Mouse (Mus musculus) cerebellum, adult 2 months (tissue): Measurements from ENCODE around the gene Oprl1.

Source experiments
- CTCF ChIP-seq: fragments of 200-500 bp; IDR thresholded peaks from 2 replicates; pipeline ENCODE4 v1.5.1; 2011; ENCODE audit warnings: low read depth, mild to moderate bottlenecking, control low read depth, low read length, moderate library complexity, borderline replicate concordance; ENCODE audit not compliant: insufficient read depth
- POLR2A ChIP-seq: fragments of 200-500 bp; IDR thresholded peaks from 2 replicates; pipeline ENCODE4 v1.6.1; 2011; ENCODE audit warnings: low read length, control low read depth, borderline replicate concordance; ENCODE audit not compliant: insufficient read depth

- TF ChIP-seq CTCF = no peak
- no peak for TF ChIP-seq POLR2A
These were observed 23.2 kb upstream of the Oprl1 start for GRCm38 (mm10) chr2:181691571-181691970.
